ENCODE assay signal across 9 mouse cellular contexts in the genomic region with DNA sequence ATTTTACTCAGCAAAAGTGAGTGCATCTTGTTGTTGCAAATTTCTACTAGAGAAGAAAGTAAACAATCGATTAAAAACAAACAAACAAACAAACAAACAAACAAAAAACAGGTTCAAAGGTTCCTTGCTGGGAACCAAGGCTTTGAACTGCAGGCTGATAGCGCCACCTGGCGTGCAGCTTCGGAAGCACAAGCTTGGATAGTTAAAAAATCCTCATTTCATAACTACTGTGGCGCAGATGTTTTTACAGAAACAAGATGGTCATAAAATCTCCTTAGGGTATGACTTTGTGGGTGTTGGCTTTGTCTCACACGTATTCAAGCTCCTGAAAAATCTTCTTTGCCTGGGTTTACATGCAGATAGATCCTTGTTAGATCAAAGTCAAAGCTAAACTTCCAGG. TPM values are rescaled to one million over a fixed set of nuclear protein-coding genes. Genes with fewer than 3 reads are reported as not detected.
DNase-seq lines count a peak whose midpoint lies in the region; ATAC-seq and TF ChIP-seq lines count a peak whose summit lies in the region.
"Had no signal": no experiment of that assay in that cellular context is flagged by ENCODE, and none has a peak within 500 bp of the region (broad histone marks: within the 10 kb centered on the region; RNA-seq: fewer than 3 reads in every experiment).

No protein-coding gene starts in this region.

- H3K9me3 ChIP-seq in kidney, postnatal 0 days (replicated peaks; ENCODE audit: low read length) = no peaks in the 10 kb centered on the region
- H3K9me3 ChIP-seq: embryonic facial prominence, embryonic 13.5 days had no signal

- H3K36me3 ChIP-seq in kidney, postnatal 0 days (ENCODE audit: insufficient read depth, low read length) = no peaks in the 10 kb centered on the region
- no peaks in the 10 kb centered on the region for H3K36me3 ChIP-seq in splenic B cell, adult 2 months (ENCODE audit: control insufficient read depth, insufficient read depth, low read length, poor library complexity, severe bottlenecking)
- H3K36me3 ChIP-seq: embryonic facial prominence, embryonic 13.5 days had no signal

- H3K27ac ChIP-seq in gastrocnemius, adult 2 months = peak overlapping the region; percentile 66; the same call in 1 of the 2 replicates
- no peak overlapping the region for H3K27ac ChIP-seq in kidney, postnatal 0 days
- H3K27ac ChIP-seq: embryonic facial prominence, embryonic 13.5 days had no signal

- TF ChIP-seq CTCF in gastrocnemius, adult 2 months (IDR thresholded peaks at IDR 0.05) = peak; percentile 81
- peak; percentile 93 for TF ChIP-seq CTCF in kidney, postnatal 0 days (IDR thresholded peaks at IDR 0.05; ENCODE audit: low read depth)

- peaks cover 7% of the 10 kb centered on the region for H3K4me1 ChIP-seq in kidney, postnatal 0 days (replicated peaks; ENCODE audit: insufficient read depth, low read length)

- no peak overlapping the region for H3K4me2 ChIP-seq in kidney, postnatal 0 days (ENCODE audit: low read length)

- peak; percentile 64 for DNase-seq in gastrocnemius, adult 2 months
- no peak for DNase-seq in gastrocnemius, adult 8-10 months (ENCODE audit: low spot score in 2 of 2)
- peak; percentile 59 for DNase-seq in urinary bladder, postnatal 25 days (ENCODE audit: low spot score)
- no peak for DNase-seq in urinary bladder, postnatal 4 days (ENCODE audit: low spot score in 2 of 2)
- DNase-seq in cerebellum, postnatal 36 days = peak; percentile 61 to 67
- DNase-seq in kidney, postnatal 0 days (ENCODE audit: low spot score) = peak; percentile 57
- peak; percentile 63 for DNase-seq in lung, postnatal 14 days
- DNase-seq in splenic B cell, adult 2 months (ENCODE audit: low read depth, low spot score) = peak; percentile 81

- no peaks in the 10 kb centered on the region for H3K27me3 ChIP-seq in kidney, postnatal 0 days (ENCODE audit: insufficient read depth, low read length)
- H3K27me3 ChIP-seq in splenic B cell, adult 2 months (ENCODE audit: control insufficient read depth, insufficient read depth, low read length, poor library complexity, severe bottlenecking) = no peaks in the 10 kb centered on the region
- H3K27me3 ChIP-seq: embryonic facial prominence, embryonic 13.5 days had no signal

- no peak for ATAC-seq in kidney, postnatal 0 days (replicated peaks; ENCODE audit: low FRiP score, low read depth)

- intact Hi-C loops in gastrocnemius, adult 2 months (cut with DNase I) = loop anchor here (1.0 to 2.0 kb wide), 2 partner anchors 305 to 357 kb away; a partner anchor contains a TSS

- WGBS in kidney, postnatal 0 days = 5% methylated on average over 6 of the region's 6 CpGs

- no peak overlapping the region for H3K9ac ChIP-seq in kidney, postnatal 0 days (ENCODE audit: low read depth, low read length)
- H3K9ac ChIP-seq: embryonic facial prominence, embryonic 13.5 days had no signal

- no peak overlapping the region for H3K4me3 ChIP-seq in gastrocnemius, adult 2 months
- no peak overlapping the region for H3K4me3 ChIP-seq in kidney, postnatal 0 days (replicated peaks; ENCODE audit: low read depth, low read length)
- H3K4me3 ChIP-seq: embryonic facial prominence, embryonic 13.5 days had no signal

RNA-seq across cellular contexts. Expression of a gene that starts 1.2 kb away (rescaled TPM):
- total RNA-seq in gastrocnemius, adult 2 months (2021) = 1 to 10 TPM; 5.9 to 9.0 TPM
- total RNA-seq in gastrocnemius, adult 8-10 months (2022) = 1 to 10 TPM; 4.4 to 6.0 (median 5.5) TPM
- polyA plus RNA-seq in kidney, postnatal 0 days (2015; fragmentation: Nextera tagmentation; extraction: Ambion mirVana) = 16.3 and 18.6 TPM in 2 replicates

RNA-seq across cellular contexts. Expression of a gene that starts 20.4 kb away (rescaled TPM):
- total RNA-seq in gastrocnemius, adult 2 months (2021) = not detected
- not detected for total RNA-seq in gastrocnemius, adult 8-10 months (2022)
- polyA plus RNA-seq in kidney, postnatal 0 days (2015; fragmentation: Nextera tagmentation; extraction: Ambion mirVana) = not detected in 2 replicates
- polyA plus RNA-seq: embryonic facial prominence, embryonic 13.5 days had no signal

Comparison
In these comparisons a context has a peak if more than half of its experiments do, and no peak if none do; other contexts are left out.
1. DNase-seq: peak in gastrocnemius, adult 2 months (single experiment), urinary bladder, postnatal 25 days (single experiment), cerebellum, postnatal 36 days (2 of 2), kidney, postnatal 0 days (single experiment), lung, postnatal 14 days (single experiment) and splenic B cell, adult 2 months (single experiment); none in gastrocnemius, adult 8-10 months (0 of 2) and urinary bladder, postnatal 4 days (0 of 2).